Mouse (Mus musculus) CH12.LX (cell line): ENCODE results near the gene Acad11. TPM values are rescaled to one million over a fixed set of nuclear protein-coding genes. Genes with fewer than 3 reads are reported as not detected.

Experiments used
- DNase-seq: peaks from one replicate; pipeline ENCODE4 v3.0.0-alpha.2; 2013; ENCODE audit errors: extremely low read depth
- H3K27ac ChIP-seq: 2 replicates; pipeline ENCODE4 v1.5.1; 2012; ENCODE audit warnings: low read depth, mild to moderate bottlenecking, control low read depth, moderate library complexity; ENCODE audit not compliant: insufficient read depth
- H3K27me3 ChIP-seq: replicated peaks from 2 replicates; pipeline ENCODE3; 2012; ENCODE audit warnings: inconsistent platforms
- H3K36me3 ChIP-seq, 2 experiments: replicated peaks in 1 of 2; 2 replicates each; pipeline versions ENCODE3 to v1.6.1; 2012; ENCODE audit warnings: inconsistent platforms in 1 of 2, low read length in 1 of 2, mild to moderate bottlenecking in 1 of 2, mixed read lengths in 1 of 2, moderate library complexity in 1 of 2; ENCODE audit not compliant: control insufficient read depth in 1 of 2, insufficient read depth in 1 of 2
- H3K4me1 ChIP-seq, 2 experiments: 2 replicates each; pipeline ENCODE4 v1.6.1; 2012; ENCODE audit warnings: inconsistent platforms in 1 of 2, moderate library complexity in 1 of 2; ENCODE audit not compliant: insufficient read depth in 2 of 2, control insufficient read depth in 1 of 2
- H3K4me2 ChIP-seq: 2 replicates; pipeline ENCODE4 v1.6.1; 2012; ENCODE audit warnings: low read depth, mild to moderate bottlenecking, control low read depth; ENCODE audit not compliant: poor library complexity, insufficient read depth, severe bottlenecking
- H3K4me3 ChIP-seq, 3 experiments: fragments of 150-350 bp in 1 of 3; sonication (generic) in 1 of 3; replicated peaks in 1 of 3; 2 replicates each; pipeline versions ENCODE3 to v1.5.1; 2011 to 2012; ENCODE audit warnings: low read depth in 2 of 3, low read length in 2 of 3, mild to moderate bottlenecking in 2 of 3, moderate library complexity in 2 of 3, control low read depth in 1 of 3, improper control_type of control experiment in 1 of 3, inconsistent platforms in 1 of 3, mixed read lengths in 1 of 3; ENCODE audit not compliant: poor library complexity in 1 of 3
- H3K79me2 ChIP-seq: replicated peaks from 2 replicates; pipeline ENCODE4 v1.6.1; 2012; ENCODE audit warnings: mild to moderate bottlenecking, moderate library complexity; ENCODE audit not compliant: control insufficient read depth, poor library complexity, insufficient read depth, severe bottlenecking; ENCODE audit errors: extremely low read depth
- H3K9ac ChIP-seq: 2 replicates; pipeline ENCODE4 v1.6.1; 2012; ENCODE audit warnings: low read depth, mild to moderate bottlenecking, control low read depth, moderate library complexity; ENCODE audit not compliant: insufficient read depth
- H3K9me3 ChIP-seq: replicated peaks from 2 replicates; pipeline ENCODE3; 2012; ENCODE audit warnings: low read length, inconsistent platforms, mixed read lengths
- BHLHE40 ChIP-seq: IDR thresholded peaks from 2 replicates; pipeline ENCODE4 v1.6.1; 2011; ENCODE audit warnings: mild to moderate bottlenecking, low read depth, low read length, improper control_type of control experiment
- E2F4 ChIP-seq: IDR thresholded peaks from 2 replicates; pipeline ENCODE4 v1.6.1; 2011; ENCODE audit warnings: low read depth, low read length, improper control_type of control experiment; ENCODE audit not compliant: insufficient replicate concordance
- JUND ChIP-seq: conservative IDR thresholded peaks from 2 replicates; pipeline ENCODE4 v1.6.1; 2011; ENCODE audit warnings: low read depth, low read length, improper control_type of control experiment
- MAFK ChIP-seq: IDR thresholded peaks from 2 replicates; pipeline ENCODE4 v1.6.1; 2011; ENCODE audit warnings: low read length, improper control_type of control experiment; ENCODE audit not compliant: insufficient replicate concordance
- MEF2A ChIP-seq: IDR thresholded peaks from 2 replicates; pipeline ENCODE4 v1.6.1; 2014; ENCODE audit warnings: low read depth, mild to moderate bottlenecking, inconsistent platforms, low read length, improper control_type of control experiment, borderline replicate concordance
- MYC ChIP-seq: IDR thresholded peaks from 2 replicates; pipeline ENCODE4 v1.6.1; 2011; ENCODE audit warnings: low read depth, mild to moderate bottlenecking, improper control_type of control experiment, low read length
- NELFE ChIP-seq: IDR thresholded peaks from 2 replicates; pipeline ENCODE4 v1.6.1; 2011; ENCODE audit warnings: low read depth, low read length, improper control_type of control experiment
- PAX5 ChIP-seq: IDR thresholded peaks from 2 replicates; pipeline ENCODE4 v1.6.1; 2012; ENCODE audit warnings: low read length, inconsistent platforms, mixed read lengths
- POLR2A ChIP-seq: IDR thresholded peaks from 2 replicates; pipeline ENCODE4 v1.6.1; 2011; ENCODE audit warnings: low read depth, mild to moderate bottlenecking, improper control_type of control experiment, low read length
- RAD21 ChIP-seq: IDR thresholded peaks from 2 replicates; pipeline ENCODE4 v1.6.1; 2011; ENCODE audit warnings: low read depth, mild to moderate bottlenecking, low read length, improper control_type of control experiment, moderate library complexity
- SIN3A ChIP-seq: IDR thresholded peaks from 2 replicates; pipeline ENCODE4 v1.6.1; 2012; ENCODE audit warnings: low read length, improper control_type of control experiment, inconsistent platforms
- SMC3 ChIP-seq: IDR thresholded peaks from 2 replicates; pipeline ENCODE4 v1.6.1; 2011; ENCODE audit warnings: low read depth, low read length, improper control_type of control experiment
- TCF12 ChIP-seq: IDR thresholded peaks from 2 replicates; pipeline ENCODE4 v1.6.1; 2014; ENCODE audit warnings: low read depth, mild to moderate bottlenecking, inconsistent platforms, low read length, improper control_type of control experiment
- UBTF ChIP-seq: IDR thresholded peaks from 2 replicates; pipeline ENCODE4 v1.6.1; 2012; ENCODE audit warnings: low read depth, mild to moderate bottlenecking, inconsistent platforms, low read length, improper control_type of control experiment, moderate library complexity
- ZMIZ1 ChIP-seq: IDR thresholded peaks from 2 replicates; pipeline ENCODE4 v1.6.1; 2012; ENCODE audit warnings: low read depth, mild to moderate bottlenecking, inconsistent platforms, low read length, improper control_type of control experiment
- dilution Hi-C: fragments of 300-500 bp; cut with MboI; formaldehyde crosslinking; loops from 2 replicates; pipeline ENCODE4 v1.14.3; 2020; ENCODE audit warnings: low sequenced_read_pairs; ENCODE audit not compliant: extremely low pct_unique_long_range_greater_than_20kb, extremely low pct_ligation_motif_present
- in situ Hi-C: fragments of 300-500 bp; cut with MboI; formaldehyde crosslinking; loops from 3 replicates; pipeline ENCODE4 v1.14.3; 2019; ENCODE audit warnings: low sequenced_read_pairs, low pct_ligation_motif_present, low pct_unique_long_range_greater_than_20kb, mixed read lengths
- polyA plus RNA-seq: library from polyadenylated mRNA; unstranded; fragments of >175 nt; gene quantifications from 2 replicates; pipeline ENCODE4 v1.2.1, GENCODE M21; 2012; ENCODE audit warnings: low read depth; ENCODE audit not compliant: insufficient read length
- total RNA-seq, 2 experiments: library from RNA; depleted of rRNA; stranded (reverse); fragments of 300-350 nt in 1 of 2; fragments of >200 nt in 1 of 2; gene quantifications; 2 replicates each; pipeline ENCODE4 v1.2.3; 2012 to 2014

Acad11 gene
- total and polyA plus RNA-seq, 3 experiments = 8.3 to 12.1 (median 10.0) TPM

DNA sequence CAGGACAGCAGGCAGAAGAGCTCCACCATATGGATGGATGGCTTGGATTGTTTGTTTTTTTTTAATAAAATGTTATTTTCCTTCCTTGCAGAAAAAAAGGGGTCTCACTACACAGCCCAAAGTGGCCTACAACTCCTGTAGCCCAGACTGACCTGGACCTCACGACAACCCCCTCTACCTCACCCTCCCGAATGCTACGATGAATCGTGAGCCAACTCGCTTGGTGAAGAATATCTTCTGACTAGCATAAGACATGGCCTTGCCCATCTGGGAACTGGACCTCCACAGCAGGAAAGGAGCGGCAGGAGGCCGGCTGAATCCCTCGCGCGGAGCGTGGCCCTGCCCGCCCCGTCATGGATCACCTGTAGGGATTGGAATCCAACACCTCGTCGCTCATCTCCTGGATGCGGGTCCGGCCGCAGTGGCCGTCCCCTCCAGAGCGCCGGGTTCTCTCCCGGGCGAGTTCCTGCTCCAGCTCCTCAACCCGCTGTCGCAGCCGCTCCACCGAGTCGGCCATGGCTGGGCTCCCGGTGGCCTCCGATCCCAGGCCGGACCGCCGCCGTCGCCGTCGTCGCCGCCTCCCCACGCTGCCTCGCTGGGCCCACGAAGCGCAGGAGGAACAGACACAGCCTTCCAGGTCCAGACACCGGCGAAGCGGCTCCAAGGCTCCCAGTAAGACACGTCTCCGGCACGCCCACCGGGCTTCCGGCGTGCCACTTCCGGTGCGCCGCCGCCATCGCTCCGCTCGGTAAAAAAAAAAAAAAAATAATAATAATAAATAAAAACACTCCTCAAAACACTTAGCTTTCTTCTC lies 540 bp upstream of the Acad11 start, which contains the start of gene Uba5:
Uba5 (minus strand) TSS at position 705 of the 814 bp plus-strand sequence.
- in situ Hi-C loops (no loop called here), dilution Hi-C loops (no loop called here)
- Histone ChIP-seq H3K4me3 (peak within 1 kb of the TSS; percentile 99 to 100 (median 99)), H3K4me2 (peak within 1 kb of the TSS; percentile 100), H3K36me3 (peaks cover 16 to 33% of the 10 kb centered on the region in 2 experiments), H3K27me3 (no peaks in the 10 kb centered on the region), H3K9ac (peak within 1 kb of the TSS; percentile 90), H3K79me2 (peaks cover 20% of the 10 kb centered on the region), H3K4me1 (peaks cover 2 to 21% of the 10 kb centered on the region in 2 experiments; a peak in 2 of 4 replicates), H3K9me3 (no peaks in the 10 kb centered on the region), H3K27ac (no peak within 1 kb of the TSS)
- no peak for DNase-seq
- 0 out of 2 replicates have a peak, but pooled peaks have one; percentile 32 for TF ChIP-seq SIN3A
- TF ChIP-seq POLR2A = peak; percentile 70
- TF ChIP-seq NELFE = peak; percentile 56
- peak; percentile 43; the same call in 1 of the 2 replicates for TF ChIP-seq TCF12
- no peak for TF ChIP-seq MAFK
- 0 out of 2 replicates have a peak, but pooled peaks have one; percentile 28 for TF ChIP-seq ZMIZ1
- no peak for TF ChIP-seq BHLHE40

DNA sequence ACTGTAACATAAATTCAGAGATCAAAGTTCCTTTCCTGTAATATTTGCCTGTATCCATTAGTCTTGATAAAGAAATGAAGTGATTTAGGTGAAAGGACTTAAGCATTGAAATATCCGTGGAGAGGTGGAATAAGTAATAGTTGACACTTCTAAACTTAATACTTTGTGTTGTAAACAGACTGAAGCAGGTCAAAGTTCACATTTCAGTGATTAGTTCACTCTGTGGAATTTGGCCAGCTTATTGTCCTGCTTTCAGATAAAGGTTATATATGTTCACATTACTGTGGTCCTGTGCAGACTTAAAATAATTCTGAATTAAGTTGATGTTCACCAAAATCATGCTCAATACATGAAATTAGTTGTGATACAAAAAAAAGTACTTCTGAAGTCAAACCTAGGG lies 1.4 kb downstream of the Acad11 start:
- H3K4me1 ChIP-seq = peaks cover 2 to 21% of the 10 kb centered on the region in 2 experiments; a peak in 2 of 4 replicates
- DNase-seq = no peak
- in situ Hi-C loops = no loop called here
- H3K4me3 ChIP-seq = no peak overlapping the region
- no peaks in the 10 kb centered on the region for H3K9me3 ChIP-seq
- H3K27me3 ChIP-seq = no peaks in the 10 kb centered on the region
- dilution Hi-C loops = no loop called here
- no peak overlapping the region; the same call in 1 of the 2 replicates for H3K9ac ChIP-seq
- H3K4me2 ChIP-seq = no peak overlapping the region
- H3K36me3 ChIP-seq = peaks cover 7 to 19% of the 10 kb centered on the region in 2 experiments
- no peak overlapping the region for H3K27ac ChIP-seq
- H3K79me2 ChIP-seq = peaks cover 20% of the 10 kb centered on the region
- TF ChIP-seq MYC = no peak
- no peak for TF ChIP-seq UBTF
- TF ChIP-seq RAD21 = no peak
- TF ChIP-seq PAX5 = no peak
- TF ChIP-seq MEF2A = no peak
- no peak for TF ChIP-seq JUND
- TF ChIP-seq E2F4 = no peak
- no peak for TF ChIP-seq SMC3
